Mouse (Mus musculus) bone marrow macrophage, adult 2 months (primary cell): ENCODE results near the gene Mthfd2l.

Experiments used
- CTCF ChIP-seq: IDR thresholded peaks from 2 replicates; pipeline ENCODE4 v1.5.1; 2012; ENCODE audit warnings: low read depth, mild to moderate bottlenecking, low read length, moderate library complexity
- POLR2A ChIP-seq: IDR thresholded peaks from 2 replicates; pipeline ENCODE4 v1.6.1; 2012; ENCODE audit warnings: mild to moderate bottlenecking, low read depth, low read length, borderline replicate concordance

- TF ChIP-seq CTCF (no peak), POLR2A (no peak)
These were observed 31.6 kb upstream of the Mthfd2l start for GRCm38 (mm10) chr5:90899308-90899707.
